Mouse (Mus musculus) embryonic fibroblast, embryonic 13.5 days (primary cell): ENCODE measurements around the gene AC141477.1.

ENCODE experiments used
- CTCF ChIP-seq: IDR thresholded peaks from 2 replicates; pipeline ENCODE4 v1.5.1; 2011; ENCODE audit warnings: mild to moderate bottlenecking, control low read depth, low read length, moderate library complexity, borderline replicate concordance; ENCODE audit not compliant: insufficient read depth
- POLR2A ChIP-seq: IDR thresholded peaks from 2 replicates; pipeline ENCODE4 v1.6.1; 2011; ENCODE audit warnings: low read depth, mild to moderate bottlenecking, control low read depth, low read length, moderate library complexity

- TF ChIP-seq CTCF (no peak), POLR2A (no peak)
Measured at GRCm38 (mm10) chr10:76448851-76449250, 8.6 kb upstream of the AC141477.1 start, which contains the start of gene 2610028H24Rik.
